Mouse (Mus musculus) heart, adult 2 months (tissue): ENCODE data around the gene Parvb. TPM values are rescaled to one million over a fixed set of nuclear protein-coding genes. Genes with fewer than 3 reads are reported as not detected.

ENCODE experiments used
- DNase-seq, 2 experiments: peaks; one replicate each; pipeline ENCODE4 v3.0.0; 2021
- H3K27ac ChIP-seq: fragments of 200-600 bp; 2 replicates; pipeline ENCODE4 v1.8.1; 2022
- H3K27me3 ChIP-seq: fragments of 200-500 bp; 2 replicates; pipeline ENCODE4 v1.6.1; 2012; ENCODE audit warnings: mild to moderate bottlenecking, low read length, inconsistent platforms, mixed read lengths; ENCODE audit not compliant: control insufficient read depth, insufficient read depth
- H3K36me3 ChIP-seq: fragments of 200-500 bp; 2 replicates; pipeline ENCODE4 v1.6.1; 2012; ENCODE audit warnings: low read length, inconsistent platforms; ENCODE audit not compliant: control insufficient read depth, insufficient read depth
- H3K4me1 ChIP-seq: fragments of 200-500 bp; 2 replicates; pipeline ENCODE4 v1.6.1; 2011; ENCODE audit warnings: low read length; ENCODE audit not compliant: control insufficient read depth, insufficient read depth
- H3K4me3 ChIP-seq: fragments of 200-600 bp; 2 replicates; pipeline ENCODE4 v1.8.1; 2022
- H3K79me2 ChIP-seq: fragments of 200-500 bp; replicated peaks from 2 replicates; pipeline ENCODE4 v1.6.1; 2012; ENCODE audit warnings: mild to moderate bottlenecking, inconsistent platforms, low read length, moderate library complexity, mixed read lengths; ENCODE audit not compliant: control insufficient read depth, insufficient read depth
- H3K9ac ChIP-seq: fragments of 200-500 bp; 2 replicates; pipeline ENCODE4 v1.6.1; 2012; ENCODE audit warnings: low read depth, mild to moderate bottlenecking, control low read depth, inconsistent platforms, low read length, mixed read lengths
- CTCF ChIP-seq: fragments of 200-600 bp; IDR thresholded peaks from 2 replicates; pipeline ENCODE4 v1.8.1; 2022; ENCODE audit warnings: antibody characterized with exemption, mild to moderate bottlenecking, moderate library complexity
- EP300 ChIP-seq: fragments of 200-500 bp; IDR thresholded peaks from 2 replicates; pipeline ENCODE4 v1.6.1; 2011; ENCODE audit warnings: low read depth, low read length, control low read depth; ENCODE audit not compliant: insufficient read depth
- POLR2A ChIP-seq: fragments of 200-500 bp; IDR thresholded peaks from 2 replicates; pipeline ENCODE4 v1.6.1; 2011; ENCODE audit warnings: mild to moderate bottlenecking, low read depth, low read length, control low read depth; ENCODE audit not compliant: insufficient read depth
- WGBS: fragments of 180-500 bp; shearing (Covaris S2); methylation state at CpG from one replicate; pipeline ENCODE4 v1.1.7; 2018; 5-methylcytosine and 5-hydroxymethylcytosine counted together
- intact Hi-C: fragments of 180-260 bp; cut with DNase I; formaldehyde crosslinking; loops from one replicate; pipeline ENCODE4 v1.15.1; 2025
- polyA plus RNA-seq: library from polyadenylated mRNA; depleted of rRNA; stranded (reverse); fragments of >200 nt; gene quantifications from 2 replicates; pipeline ENCODE4 v1.2.3, GENCODE M21; 2012
- total RNA-seq, 2 experiments: library from RNA; stranded (reverse); gene quantifications; 2 replicates each; pipeline ENCODE4 v1.2.3; 2021

Parvb gene
- total and polyA plus RNA-seq, 3 experiments, result 58.5 to 116 (median 99.4) TPM

DNA sequence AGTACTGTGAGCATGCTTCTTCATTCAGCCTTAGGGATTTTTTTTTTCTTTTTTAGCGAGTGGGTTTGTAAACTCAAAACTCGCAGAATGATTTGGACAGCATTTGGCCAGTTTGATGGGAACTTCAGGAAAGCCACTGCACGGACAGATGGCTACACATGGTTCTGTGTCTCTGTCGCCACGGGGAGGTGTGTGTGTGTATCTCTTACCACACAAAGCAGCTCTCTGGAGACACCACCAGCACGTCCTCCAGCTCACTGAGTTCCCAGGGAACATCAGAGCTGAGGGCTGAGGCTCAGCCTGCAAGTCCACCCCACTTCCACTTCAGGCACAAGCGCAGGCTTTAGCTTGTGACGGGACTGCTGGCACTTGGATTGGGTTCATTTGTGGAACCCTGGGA lies 22.5 kb downstream of the Parvb start:
- Histone ChIP-seq H3K4me3 (no peak overlapping the region), H3K27me3 (no peaks in the 10 kb centered on the region), H3K36me3 (no peaks in the 10 kb centered on the region), H3K9ac (peak overlapping the region; percentile 2; the same call in 1 of the 2 replicates), H3K27ac (peak overlapping the region; percentile 91), H3K79me2 (no peaks in the 10 kb centered on the region; the same call in 1 of the 2 replicates), H3K4me1 (peaks cover 34% of the 10 kb centered on the region)
- intact Hi-C loops, result loop anchor here (5.0 kb wide), 1 partner anchor 122 kb away; no protein-coding TSS in a partner anchor
- WGBS, result 36% methylated on average over 8 of the region's 8 CpGs
- no peak for DNase-seq
- TF ChIP-seq CTCF, result no peak
- TF ChIP-seq EP300, result no peak
- no peak for TF ChIP-seq POLR2A

DNA sequence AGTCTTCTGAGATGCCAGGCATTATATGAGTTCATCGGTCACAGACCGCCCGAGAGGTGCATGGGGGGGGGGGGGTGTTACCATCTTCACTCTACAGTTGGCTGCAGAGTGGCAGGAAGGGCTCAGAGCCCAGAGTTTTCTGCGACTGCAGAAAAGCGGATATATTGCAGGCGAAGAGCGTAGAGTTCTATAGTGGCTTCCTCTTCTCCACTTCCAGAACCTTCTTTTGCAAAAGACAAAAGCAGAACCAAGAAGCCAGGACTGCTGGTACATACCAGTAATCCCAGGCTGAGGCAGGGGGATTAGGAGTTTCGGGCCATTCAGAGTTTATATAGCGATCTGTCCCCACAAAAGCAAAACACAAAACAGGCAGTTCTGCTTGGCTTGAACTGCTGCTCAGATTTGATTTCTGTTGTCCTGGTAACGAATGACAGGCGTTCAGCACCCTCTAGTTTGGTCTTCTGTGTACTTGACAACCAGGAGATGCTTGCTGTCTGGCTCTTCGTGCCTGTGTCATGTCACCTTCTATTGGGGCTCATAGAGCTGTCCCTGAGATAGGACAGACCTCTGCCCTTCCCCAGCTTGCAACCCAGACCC lies 24.5 kb downstream of the Parvb start:
- H3K79me2 ChIP-seq, result no peaks in the 10 kb centered on the region; the same call in 1 of the 2 replicates
- TF ChIP-seq POLR2A (no peak), EP300 (no peak), CTCF (no peak)
- WGBS, result 57% methylated on average over 12 of the region's 12 CpGs
- no peaks in the 10 kb centered on the region for H3K27me3 ChIP-seq
- no peak overlapping the region for H3K9ac ChIP-seq
- peak overlapping the region; percentile 9; the same call in 1 of the 2 replicates for H3K27ac ChIP-seq
- intact Hi-C loops, result no loop called here
- H3K4me3 ChIP-seq, result no peak overlapping the region
- peaks cover 31% of the 10 kb centered on the region for H3K4me1 ChIP-seq
- H3K36me3 ChIP-seq, result no peaks in the 10 kb centered on the region
- no peak for DNase-seq

DNA sequence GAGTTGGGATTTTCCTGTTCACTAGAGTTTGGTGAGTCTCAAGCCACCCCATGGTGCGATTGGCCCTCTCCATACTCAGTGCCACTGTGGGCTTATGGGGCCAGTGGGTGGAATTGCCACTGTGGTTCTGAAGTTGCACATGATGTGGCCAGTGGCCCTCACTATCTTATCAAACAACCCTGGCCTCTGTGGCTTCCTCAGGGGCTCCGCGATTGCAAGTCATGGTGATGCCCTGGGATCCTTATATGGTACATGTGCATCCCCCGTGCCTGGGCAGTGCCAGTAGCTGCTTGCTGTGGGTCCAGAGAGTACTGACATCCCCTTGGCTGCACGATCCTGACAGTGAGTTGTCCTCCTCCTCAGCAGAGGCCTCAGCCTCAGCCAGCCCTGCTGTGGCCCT lies 25.0 kb downstream of the Parvb start:
- DNase-seq, result no peak
- H3K9ac ChIP-seq, result no peak overlapping the region
- H3K4me3 ChIP-seq, result no peak overlapping the region
- H3K79me2 ChIP-seq, result no peaks in the 10 kb centered on the region; the same call in none of the 2 replicates
- WGBS, result 59% methylated on average over 5 of the region's 5 CpGs
- H3K4me1 ChIP-seq, result peaks cover 28% of the 10 kb centered on the region
- TF ChIP-seq EP300, result no peak
- no peak for TF ChIP-seq POLR2A
- no peak for TF ChIP-seq CTCF
- intact Hi-C loops, result no loop called here
- no peaks in the 10 kb centered on the region for H3K36me3 ChIP-seq
- no peak overlapping the region; the same call in 1 of the 2 replicates for H3K27ac ChIP-seq
- no peaks in the 10 kb centered on the region for H3K27me3 ChIP-seq

DNA sequence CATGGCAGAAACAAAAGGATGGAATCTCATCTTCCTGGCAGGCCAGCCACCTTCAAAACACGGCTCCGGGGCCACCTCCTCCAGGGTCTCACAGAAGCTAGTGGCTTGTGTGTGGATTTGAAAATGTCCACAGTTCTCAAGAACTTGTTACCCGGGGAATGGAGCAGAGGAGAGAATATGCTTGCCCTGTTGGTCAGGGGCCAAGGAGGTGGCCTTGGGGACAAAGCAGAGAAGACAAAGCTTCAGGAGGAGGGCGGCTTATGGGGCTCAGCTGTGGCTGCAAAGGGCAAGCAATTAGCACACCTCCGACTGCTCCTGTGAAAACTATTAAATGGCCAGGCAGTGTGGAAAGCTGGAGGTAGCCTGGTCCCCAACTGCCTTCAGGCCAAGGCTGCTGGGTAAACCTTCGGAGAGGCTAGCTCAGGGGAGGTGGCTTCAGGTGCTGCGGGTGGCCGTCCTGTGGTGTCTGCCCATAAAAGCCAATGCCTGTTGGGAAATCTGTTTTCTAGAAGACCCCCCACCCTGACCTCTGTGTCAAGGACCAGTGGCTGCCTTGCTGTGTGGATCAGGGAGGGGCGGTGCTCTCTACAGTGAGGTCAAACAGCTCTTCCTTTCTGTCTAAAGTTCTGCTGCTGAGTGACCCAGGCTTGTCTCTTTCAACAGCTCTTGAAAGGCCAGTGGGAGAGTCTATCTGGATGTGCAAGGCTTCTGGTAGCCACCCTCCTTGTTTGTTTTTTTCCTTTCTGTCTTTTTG lies 26.9 kb downstream of the Parvb start:
- Histone ChIP-seq H3K9ac (no peak overlapping the region), H3K79me2 (peaks cover 1% of the 10 kb centered on the region), H3K27me3 (no peaks in the 10 kb centered on the region), H3K27ac (no peak overlapping the region), H3K4me3 (no peak overlapping the region), H3K36me3 (no peaks in the 10 kb centered on the region), H3K4me1 (peaks cover 25% of the 10 kb centered on the region)
- WGBS, result 74% methylated on average over 9 of the region's 9 CpGs
- TF ChIP-seq POLR2A (no peak), CTCF (no peak), EP300 (no peak)
- DNase-seq, result no peak
- intact Hi-C loops, result no loop called here

DNA sequence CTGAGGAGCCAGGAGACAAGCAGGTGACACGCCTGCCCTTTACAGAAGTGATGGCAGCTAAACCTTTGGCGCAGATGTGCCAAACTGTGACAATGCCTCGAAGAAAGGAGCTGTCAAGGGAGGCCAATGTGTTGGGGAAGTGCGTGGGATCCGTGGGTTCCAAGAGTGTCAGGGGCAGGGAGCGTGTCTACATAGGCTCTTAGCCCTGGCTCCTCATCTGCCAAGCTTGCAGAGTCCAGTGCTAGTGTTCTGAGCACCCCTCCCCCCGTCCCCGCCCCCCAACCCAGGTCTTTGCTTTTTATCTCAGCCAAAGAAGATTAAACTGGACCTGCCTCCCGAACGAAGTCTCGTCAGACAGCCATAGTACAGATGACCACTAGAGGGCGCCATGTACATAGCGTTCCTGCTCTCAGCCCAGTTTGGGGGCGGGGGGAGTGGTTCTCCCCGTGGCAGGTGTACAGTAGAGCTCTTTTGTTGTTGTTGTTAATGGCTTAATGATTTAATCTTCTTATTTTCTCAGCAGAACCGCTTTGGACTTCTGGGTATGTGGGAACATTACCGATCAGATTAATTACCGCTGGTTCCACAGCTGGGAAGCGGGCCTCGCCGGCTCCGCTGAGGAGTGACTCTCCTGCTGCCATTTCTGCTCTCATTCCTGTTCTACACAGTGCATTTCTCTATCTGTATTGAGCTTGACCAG lies 28.4 kb downstream of the Parvb start:
- peak; percentile 60 to 69 for DNase-seq
- Histone ChIP-seq H3K27ac (no peak overlapping the region), H3K4me1 (peaks cover 21% of the 10 kb centered on the region), H3K4me3 (no peak overlapping the region), H3K9ac (no peak overlapping the region), H3K36me3 (no peaks in the 10 kb centered on the region), H3K79me2 (peaks cover 5% of the 10 kb centered on the region), H3K27me3 (no peaks in the 10 kb centered on the region)
- 44% methylated on average over 22 of the region's 22 CpGs for WGBS
- intact Hi-C loops, result loop anchor here (2.0 to 10.0 kb wide), 3 partner anchors 47 to 357 kb away; partner anchors contain the start of gene Shisal1
- TF ChIP-seq EP300, result 0 out of 2 replicates have a peak, but pooled peaks have one; percentile 60
- no peak for TF ChIP-seq POLR2A
- TF ChIP-seq CTCF, result peak; percentile 87
